Mouse (Mus musculus): ENCODE data around the gene Fdx1.
A peak's percentile ranks its signal among the peaks of the same experiment; 100 is the strongest.

Fdx1 gene

GRCm38 (mm10) chr9:51961190-51961909 is 2.0 kb downstream of the Fdx1 start:
- DNase-seq (ENCODE audit: low read depth) = no peak

GRCm38 (mm10) chr9:51960331-51960730 is 3.0 kb downstream of the Fdx1 start:
- DNase-seq (ENCODE audit: low read depth) = no peak

GRCm38 (mm10) chr9:51958981-51959380 is 4.4 kb downstream of the Fdx1 start:
- DNase-seq (ENCODE audit: low read depth) = no peak

- DNase-seq (ENCODE audit: low read depth) = no peak
Observed at GRCm38 (mm10) chr9:51957025-51957424, 6.3 kb downstream of the Fdx1 start.

GRCm38 (mm10) chr9:51956484-51956883 is 6.9 kb downstream of the Fdx1 start:
- DNase-seq (ENCODE audit: low read depth) = no peak

- peak; percentile 32 for DNase-seq (ENCODE audit: low read depth)
Observed at GRCm38 (mm10) chr9:51951337-51951736, 12.0 kb downstream of the Fdx1 start.

GRCm38 (mm10) chr9:51950667-51951066 is 12.7 kb downstream of the Fdx1 start:
- no peak for DNase-seq (ENCODE audit: low read depth)

GRCm38 (mm10) chr9:51950225-51950624 is 13.1 kb downstream of the Fdx1 start:
- no peak for DNase-seq (ENCODE audit: low read depth)

- no peak for DNase-seq (ENCODE audit: low read depth)
Observed at GRCm38 (mm10) chr9:51943934-51944333, 19.4 kb downstream of the Fdx1 start.

GRCm38 (mm10) chr9:51934641-51935040 is 28.7 kb downstream of the Fdx1 start:
- no peak for DNase-seq (ENCODE audit: low read depth)

GRCm38 (mm10) chr9:51931997-51932396 is 31.4 kb downstream of the Fdx1 start:
- DNase-seq (ENCODE audit: low read depth) = no peak

- peak; percentile 23 for DNase-seq (ENCODE audit: low read depth)
Observed at GRCm38 (mm10) chr9:51931054-51931690, 32.2 kb downstream of the Fdx1 start.

GRCm38 (mm10) chr9:51929972-51930371 is 33.4 kb downstream of the Fdx1 start:
- DNase-seq (ENCODE audit: low read depth) = peak; percentile 11

GRCm38 (mm10) chr9:51928659-51929058 is 34.7 kb downstream of the Fdx1 start:
- DNase-seq (ENCODE audit: low read depth) = no peak

GRCm38 (mm10) chr9:51928116-51928515 is 35.2 kb downstream of the Fdx1 start:
- DNase-seq (ENCODE audit: low read depth) = no peak

- DNase-seq (ENCODE audit: low read depth) = no peak
Observed at GRCm38 (mm10) chr9:51927680-51928079, 35.7 kb downstream of the Fdx1 start.

- DNase-seq (ENCODE audit: low read depth) = no peak
Observed at GRCm38 (mm10) chr9:51926629-51927028, 36.7 kb downstream of the Fdx1 start.

- no peak for DNase-seq (ENCODE audit: low read depth)
Observed at GRCm38 (mm10) chr9:51924551-51925081, 38.7 kb downstream of the Fdx1 start.

GRCm38 (mm10) chr9:51922756-51923155 is 40.6 kb downstream of the Fdx1 start:
- DNase-seq (ENCODE audit: low read depth) = no peak

- no peak for DNase-seq (ENCODE audit: low read depth)
Observed at GRCm38 (mm10) chr9:51915580-51915979, 47.8 kb downstream of the Fdx1 start.

GRCm38 (mm10) chr9:51914481-51915120 is 48.8 kb downstream of the Fdx1 start:
- no peak for DNase-seq (ENCODE audit: low read depth)

- peak; percentile 81 for DNase-seq (ENCODE audit: low read depth)
Observed at GRCm38 (mm10) chr9:51908838-51909237, 54.5 kb downstream of the Fdx1 start.

GRCm38 (mm10) chr9:51908255-51908654 is 55.1 kb downstream of the Fdx1 start:
- no peak for DNase-seq (ENCODE audit: low read depth)

Data from induced T-regulatory cell, adult 2 months (primary cell).